Mouse (Mus musculus) spleen, embryonic (tissue): ENCODE measurements around the gene Appl1.
"Not testable (repeated sequence)": the region's sequence is repeated elsewhere in the genome, so short reads cannot be mapped to it uniquely, and the experiment has no call there.

ENCODE experiments used
- CTCF ChIA-PET: fragments of 350-600 bp; sonication (Branson Sonifier 250); formaldehyde crosslinking; loops from one replicate; lab custom pipeline; 2022; lab: Charles Lee

The Appl1 gene

DNA sequence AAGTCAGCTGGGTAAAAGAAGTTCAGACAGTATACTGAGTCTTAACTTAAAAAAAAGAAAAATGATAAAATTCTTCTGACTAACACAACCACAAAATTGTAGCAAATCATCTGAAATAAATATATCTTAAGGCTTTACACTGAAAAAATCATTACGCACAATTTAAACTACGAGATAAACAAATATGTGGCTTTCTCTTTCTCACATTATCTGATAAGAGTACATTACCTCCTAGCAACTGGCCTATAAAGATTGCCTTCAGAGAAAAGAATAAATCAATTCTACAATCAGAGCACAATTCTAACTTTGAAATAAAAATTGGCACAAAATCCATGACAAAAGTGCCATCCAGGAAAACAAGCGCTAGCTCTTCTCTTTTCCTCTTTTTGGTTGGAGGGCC lies 1.9 kb downstream of the Appl1 start:
- CTCF ChIA-PET: interaction anchor here (0.6 kb wide), 1 partner anchor 66 kb away, joined by 4 read pairs; no protein-coding TSS in a partner anchor

GRCm38 (mm10) chr14:26960518-26960917 lies 10.5 kb downstream of the Appl1 start:
- CTCF ChIA-PET: interaction anchor here (0.6 kb wide), 2 partner anchors 292 to 469 kb away, joined by 3 to 7 read pairs; no protein-coding TSS in a partner anchor

- CTCF ChIA-PET: not testable (repeated sequence)
Measured at GRCm38 (mm10) chr14:26956139-26956538, 14.9 kb downstream of the Appl1 start.

DNA sequence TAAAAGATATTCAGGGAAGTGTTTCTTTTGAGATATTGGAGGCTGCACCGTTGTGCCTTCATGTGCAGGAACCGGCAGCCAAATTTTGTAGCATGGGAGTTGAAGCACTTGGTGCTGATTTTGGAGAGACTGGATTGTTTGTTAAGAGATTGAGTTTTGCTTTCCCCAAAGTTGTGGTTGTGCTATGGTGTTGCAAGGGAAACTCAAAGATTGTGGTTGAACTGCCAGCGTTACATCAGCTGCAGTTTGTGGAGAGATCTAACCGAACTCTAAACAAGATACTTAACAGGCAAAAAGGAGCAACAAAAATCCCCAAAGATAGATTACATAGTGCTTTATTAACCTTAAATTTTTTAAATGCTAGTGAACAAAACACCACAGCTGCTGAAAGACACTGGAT lies 35.5 kb downstream of the Appl1 start:
- CTCF ChIA-PET: no interaction called here

- CTCF ChIA-PET: no interaction called here
Measured at GRCm38 (mm10) chr14:26934891-26935290, 36.1 kb downstream of the Appl1 start.

DNA sequence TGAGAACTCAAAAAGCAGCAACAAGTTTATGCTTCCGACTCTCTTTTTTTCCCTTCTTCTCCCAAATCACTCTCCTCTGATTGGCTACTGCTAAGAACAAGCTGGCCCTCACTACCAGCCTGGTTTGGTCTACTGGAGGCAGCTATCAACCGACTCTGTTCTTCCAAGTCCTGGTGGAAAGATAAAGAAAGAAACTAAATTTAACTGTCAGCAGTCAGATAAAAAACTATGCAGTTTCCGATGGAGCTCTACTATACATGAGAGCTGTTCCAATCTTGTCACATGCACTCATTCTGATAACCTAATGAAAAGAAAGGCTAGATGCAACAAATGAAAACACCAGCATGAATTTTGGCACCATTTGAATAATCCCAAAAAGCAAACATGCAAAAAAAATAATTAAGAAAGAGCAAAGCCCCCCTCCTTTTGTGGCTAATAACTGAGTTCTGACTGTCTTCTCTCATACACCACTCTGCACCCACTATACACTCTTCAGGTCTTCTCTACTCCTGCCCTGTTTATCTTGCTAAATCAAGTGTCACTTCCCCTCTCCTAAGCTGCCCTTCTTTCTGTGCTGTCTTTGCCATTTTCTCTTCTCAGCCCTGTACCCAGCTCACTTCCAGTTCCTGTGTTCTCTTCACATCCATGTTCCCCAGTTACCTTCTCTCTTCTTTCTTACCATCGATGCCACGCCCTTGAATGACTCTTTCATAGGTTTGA lies 47.2 kb downstream of the Appl1 start:
- CTCF ChIA-PET: no interaction called here

GRCm38 (mm10) chr14:26919310-26919709 lies 51.7 kb downstream of the Appl1 start:
- CTCF ChIA-PET: no interaction called here

DNA sequence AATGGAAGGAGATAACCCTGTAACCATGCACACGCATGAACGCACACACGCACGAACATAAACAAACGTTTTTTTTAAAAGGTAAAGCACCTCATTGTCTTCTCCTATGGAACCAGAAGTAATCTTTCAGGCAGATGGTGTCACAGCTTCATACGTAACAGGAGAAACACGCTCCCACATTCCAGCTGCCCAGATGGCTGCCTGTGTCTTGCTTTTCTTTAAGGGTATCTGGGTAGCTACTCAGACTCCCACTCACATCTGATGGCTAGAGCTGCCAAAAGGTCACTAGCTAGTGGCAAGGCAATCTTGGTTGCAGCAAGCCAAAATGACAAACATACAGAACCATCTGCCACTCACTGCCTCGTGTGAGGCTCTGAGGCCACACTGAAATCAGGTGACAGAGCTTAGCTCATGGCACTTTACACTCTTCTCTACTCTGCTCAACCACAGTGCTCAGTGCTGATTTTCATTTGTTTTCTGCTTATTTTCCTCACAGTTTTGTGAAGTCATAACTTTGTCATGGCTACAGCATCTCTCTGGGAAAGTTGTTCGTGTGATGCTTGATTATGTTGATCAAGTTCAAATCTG lies 57.3 kb downstream of the Appl1 start:
- CTCF ChIA-PET: no interaction called here

- CTCF ChIA-PET: no interaction called here
Measured at GRCm38 (mm10) chr14:26911826-26912225, 59.2 kb downstream of the Appl1 start.

- CTCF ChIA-PET: no interaction called here
Measured at GRCm38 (mm10) chr14:26911201-26911600, 59.8 kb downstream of the Appl1 start.

GRCm38 (mm10) chr14:26910461-26910860 lies 60.6 kb downstream of the Appl1 start:
- CTCF ChIA-PET: not testable (repeated sequence)

- CTCF ChIA-PET: no interaction called here
Measured at GRCm38 (mm10) chr14:26907401-26907800, 63.6 kb downstream of the Appl1 start.

GRCm38 (mm10) chr14:26900893-26901292 lies 70.1 kb downstream of the Appl1 start:
- CTCF ChIA-PET: no interaction called here

- CTCF ChIA-PET: no interaction called here
Measured at GRCm38 (mm10) chr14:26899490-26899889, 71.5 kb downstream of the Appl1 start.

GRCm38 (mm10) chr14:26894392-26894791 lies 76.6 kb downstream of the Appl1 start, which contains the start of gene Asb14:
Asb14 (plus strand) TSS chr14:26894557.
- CTCF ChIA-PET: no interaction called here

- CTCF ChIA-PET: no interaction called here
Measured at GRCm38 (mm10) chr14:26890777-26891176, 80.3 kb downstream of the Appl1 start.

- CTCF ChIA-PET: no interaction called here
Measured at GRCm38 (mm10) chr14:26887244-26887643, 83.8 kb downstream of the Appl1 start.

DNA sequence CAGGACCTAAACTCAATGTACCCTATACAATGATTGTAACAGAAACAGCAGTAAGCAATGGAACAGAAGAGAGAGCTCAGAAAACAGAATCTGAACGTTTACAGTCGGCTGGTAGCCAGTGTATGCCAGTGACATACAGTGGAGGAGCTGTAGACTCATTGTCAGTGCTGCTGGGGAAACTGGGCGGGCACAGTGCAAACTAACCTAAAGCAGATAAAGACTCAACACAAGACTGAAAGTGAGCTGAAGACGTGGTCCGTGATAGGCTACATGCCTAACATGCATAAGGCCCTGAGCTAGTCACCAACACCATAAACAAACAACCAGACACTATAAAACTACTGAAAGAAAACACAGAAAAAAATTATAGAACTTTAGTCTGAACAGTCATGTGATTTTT lies 89.3 kb downstream of the Appl1 start:
- CTCF ChIA-PET: no interaction called here

GRCm38 (mm10) chr14:26879976-26880375 lies 91.1 kb downstream of the Appl1 start:
- CTCF ChIA-PET: no interaction called here

DNA sequence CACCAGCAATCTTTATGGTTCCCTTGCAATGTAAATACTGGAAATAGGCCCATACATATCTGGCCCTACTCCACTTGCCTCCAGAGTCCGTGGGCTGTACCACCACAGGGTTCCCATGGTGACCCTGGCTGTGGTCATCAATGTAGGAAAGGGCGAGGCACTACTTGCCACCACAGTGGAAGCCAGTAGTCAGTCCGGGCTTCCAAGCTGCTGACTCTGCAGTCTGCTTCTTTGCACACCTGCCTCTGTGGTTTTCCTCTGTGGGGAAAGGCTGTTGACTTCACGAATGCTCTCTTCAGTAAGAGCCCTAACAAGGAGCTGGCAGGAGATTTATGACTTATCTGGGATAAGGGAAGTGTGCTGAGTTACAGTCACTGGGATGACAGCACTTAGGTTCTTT lies 92.3 kb downstream of the Appl1 start:
- CTCF ChIA-PET: no interaction called here
